Mouse (Mus musculus) liver, embryonic 15.5 days (tissue): ENCODE data around the gene Sigmar1. TPM values are rescaled to one million over a fixed set of nuclear protein-coding genes. Genes with fewer than 3 reads are reported as not detected.

Experiments
- ATAC-seq: fragments of 200-750 bp; cut with Nextera tagmentation; 2 replicates; pipeline ENCODE4 v1.8.0; 2017; ENCODE audit warnings: moderate number of reproducible peaks, mild to moderate bottlenecking, moderate library complexity; ENCODE audit not compliant: insufficient read depth
- H3K27ac ChIP-seq: fragments of 300-500 bp; sonication (generic); replicated peaks from 2 replicates; pipeline ENCODE4 v1.5.1; 2015; ENCODE audit warnings: mild to moderate bottlenecking, inconsistent platforms
- H3K27me3 ChIP-seq: fragments of 300-500 bp; sonication (generic); 2 replicates; pipeline ENCODE4 v1.6.1; 2015; ENCODE audit warnings: mild to moderate bottlenecking, inconsistent platforms
- H3K36me3 ChIP-seq: fragments of 300-500 bp; sonication (generic); replicated peaks from 2 replicates; pipeline ENCODE4 v1.6.1; 2015; ENCODE audit warnings: moderate library complexity, mild to moderate bottlenecking, inconsistent platforms
- H3K4me1 ChIP-seq: fragments of 300-500 bp; sonication (generic); replicated peaks from 2 replicates; pipeline ENCODE4 v1.6.1; 2015; ENCODE audit warnings: inconsistent platforms
- H3K4me2 ChIP-seq: fragments of 300-500 bp; sonication (generic); 2 replicates; pipeline ENCODE4 v1.6.1; 2015; ENCODE audit warnings: moderate library complexity, mild to moderate bottlenecking, inconsistent platforms
- H3K4me3 ChIP-seq: fragments of 300-500 bp; sonication (generic); replicated peaks from 2 replicates; pipeline ENCODE4 v1.5.1; 2015; ENCODE audit warnings: mild to moderate bottlenecking, inconsistent platforms
- H3K9ac ChIP-seq: fragments of 300-500 bp; sonication (generic); 2 replicates; pipeline ENCODE4 v1.6.1; 2015; ENCODE audit warnings: moderate library complexity, mild to moderate bottlenecking, inconsistent platforms
- H3K9me3 ChIP-seq: fragments of 300-500 bp; sonication (generic); replicated peaks from 2 replicates; pipeline ENCODE4 v1.6.1; 2016; ENCODE audit warnings: inconsistent platforms
- WGBS: fragments of 180-500 bp; shearing (Covaris S2); methylation state at CpG from one replicate; pipeline ENCODE4 v1.1.7; 2015; ENCODE audit warnings: mixed read lengths; ENCODE audit not compliant: insufficient replicate concordance; 5-methylcytosine and 5-hydroxymethylcytosine counted together
- polyA plus RNA-seq: library from polyadenylated mRNA; unstranded; fragments of >200 nt; fragmentation: Nextera tagmentation; extraction: Ambion mirVana; gene quantifications from 2 replicates; pipeline ENCODE4 v1.2.1, GENCODE M21; 2015

The Sigmar1 gene
- polyA plus RNA-seq, 1 experiment from 2014 or later = 47.3 TPM

DNA sequence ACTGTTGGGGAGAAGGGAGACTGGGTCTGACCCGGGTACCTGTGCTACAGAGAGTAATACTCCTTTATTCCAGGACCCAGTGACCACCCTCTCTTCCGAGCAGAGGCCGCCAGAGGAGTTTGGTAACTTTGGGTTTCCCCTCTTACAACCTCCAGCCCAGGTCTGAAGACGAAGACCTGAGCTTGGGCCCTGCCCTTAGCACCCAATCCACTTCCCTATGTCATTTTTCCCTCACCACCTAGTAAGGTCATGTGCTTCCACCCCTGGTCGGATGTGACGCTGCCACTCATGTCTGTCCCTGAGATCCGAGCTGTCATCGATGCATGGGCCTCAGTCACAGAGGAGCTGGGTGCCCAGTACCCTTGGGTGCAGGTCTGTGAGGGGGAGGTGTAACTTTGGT is 483 bp upstream of the Sigmar1 start:
- Histone ChIP-seq H3K27me3 (no peaks in the 10 kb centered on the region), H3K4me2 (peak overlapping the region; percentile 94), H3K9me3 (no peaks in the 10 kb centered on the region), H3K4me1 (peaks cover 57% of the 10 kb centered on the region), H3K4me3 (peak overlapping the region; percentile 80), H3K36me3 (peaks cover 24% of the 10 kb centered on the region), H3K9ac (peak overlapping the region; percentile 75), H3K27ac (0 out of 2 replicates have a peak overlapping the region, but pooled peaks have one; percentile 90)
- WGBS = 69% methylated on average over 8 of the region's 8 CpGs
- ATAC-seq = no peak

DNA sequence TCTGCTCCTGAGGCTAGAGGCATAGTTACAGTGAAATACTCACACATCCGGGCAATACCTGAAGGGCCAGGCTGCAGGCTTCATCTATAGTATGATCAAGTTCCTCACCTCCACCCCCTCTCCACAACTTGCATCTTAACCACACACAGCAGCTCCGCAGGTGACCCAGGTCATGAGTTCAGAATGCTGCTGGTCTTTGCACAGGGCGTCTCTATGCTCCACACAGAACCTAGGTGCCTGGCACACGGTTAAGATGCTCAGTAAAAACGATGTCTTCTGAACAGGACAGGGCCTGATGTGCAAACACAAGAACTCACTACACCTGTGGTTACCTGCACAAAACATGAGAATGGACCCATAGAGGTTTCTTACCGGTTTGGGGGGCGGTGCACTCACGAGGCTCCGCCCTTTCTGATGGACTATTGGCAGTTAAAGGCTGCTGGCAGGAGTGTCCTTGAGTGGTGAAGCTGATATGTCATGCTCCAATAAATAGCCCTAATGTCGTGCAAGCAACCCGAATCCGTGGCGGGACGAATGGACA is 1.1 kb downstream of the Sigmar1 start, which contains the start of gene Galt:
Gene Galt, plus strand, starts transcription at position 432 of the 541 bp plus-strand sequence.
- peaks cover 24% of the 10 kb centered on the region for H3K36me3 ChIP-seq
- peaks cover 41% of the 10 kb centered on the region for H3K4me1 ChIP-seq
- peak within 1 kb of the TSS; percentile 75 for H3K9ac ChIP-seq
- no peaks in the 10 kb centered on the region for H3K27me3 ChIP-seq
- H3K9me3 ChIP-seq = no peaks in the 10 kb centered on the region
- H3K4me2 ChIP-seq = peak within 1 kb of the TSS; percentile 94
- WGBS = 16% methylated on average over 14 of the region's 14 CpGs
- ATAC-seq = peak; percentile 62
- H3K4me3 ChIP-seq = peak within 1 kb of the TSS; percentile 80
- H3K27ac ChIP-seq = peak within 1 kb of the TSS; percentile 90

DNA sequence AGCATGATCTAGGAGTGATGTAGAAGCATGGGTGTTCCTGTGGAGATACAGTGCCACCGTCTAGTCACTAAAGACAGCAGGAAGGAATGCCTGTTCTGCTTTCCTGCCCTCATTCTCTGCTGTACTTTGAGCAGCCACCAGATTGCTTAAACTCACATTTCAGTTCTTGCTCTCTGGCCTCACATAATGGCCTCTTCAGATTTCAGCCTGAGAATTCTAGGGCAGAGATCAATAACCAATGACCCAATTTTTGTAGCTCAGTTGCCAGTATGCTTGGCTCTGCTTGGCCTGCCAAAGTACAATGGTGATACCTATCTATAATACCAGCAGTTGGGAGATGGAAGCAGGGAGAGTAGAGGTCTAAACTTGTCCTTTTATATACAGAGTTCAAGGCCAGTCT is 10.9 kb downstream of the Sigmar1 start:
- H3K4me1 ChIP-seq = peaks cover 18% of the 10 kb centered on the region
- H3K9me3 ChIP-seq = 0 out of 2 replicates have a peak, but pooled peaks cover 5% of the 10 kb centered on the region
- no peaks in the 10 kb centered on the region for H3K36me3 ChIP-seq
- H3K27me3 ChIP-seq = no peaks in the 10 kb centered on the region
- H3K27ac ChIP-seq = no peak overlapping the region
- ATAC-seq = no peak
- WGBS = 53% methylated on average over 1 of the region's 1 CpGs
- no peak overlapping the region for H3K4me2 ChIP-seq
- H3K9ac ChIP-seq = no peak overlapping the region
- no peak overlapping the region for H3K4me3 ChIP-seq

DNA sequence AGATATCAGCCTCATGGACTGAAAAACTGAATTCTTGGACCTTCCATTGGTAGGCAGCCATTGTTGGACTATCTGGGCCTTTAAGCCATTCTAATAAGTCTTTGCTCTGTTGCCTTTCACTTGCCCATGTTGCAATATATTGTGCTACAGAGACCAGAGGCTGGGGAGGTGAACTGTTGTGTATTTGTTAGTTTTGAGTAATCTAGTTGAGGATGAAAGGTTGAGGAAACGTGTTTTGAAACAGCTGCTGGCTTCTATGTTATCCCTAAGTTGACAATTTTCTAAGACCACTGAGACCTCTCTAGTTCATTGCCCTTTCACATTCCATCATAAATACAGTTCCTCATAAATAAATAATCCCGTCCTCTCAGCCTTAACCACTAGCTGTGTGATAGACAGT is 11.8 kb downstream of the Sigmar1 start:
- H3K27me3 ChIP-seq = no peaks in the 10 kb centered on the region
- no peaks in the 10 kb centered on the region for H3K36me3 ChIP-seq
- H3K9ac ChIP-seq = no peak overlapping the region
- ATAC-seq = no peak
- no peak overlapping the region for H3K4me2 ChIP-seq
- peaks cover 27% of the 10 kb centered on the region for H3K4me1 ChIP-seq
- 51% methylated on average over 2 of the region's 2 CpGs for WGBS
- H3K4me3 ChIP-seq = no peak overlapping the region
- no peak overlapping the region for H3K27ac ChIP-seq
- H3K9me3 ChIP-seq = 0 out of 2 replicates have a peak, but pooled peaks cover 5% of the 10 kb centered on the region

DNA sequence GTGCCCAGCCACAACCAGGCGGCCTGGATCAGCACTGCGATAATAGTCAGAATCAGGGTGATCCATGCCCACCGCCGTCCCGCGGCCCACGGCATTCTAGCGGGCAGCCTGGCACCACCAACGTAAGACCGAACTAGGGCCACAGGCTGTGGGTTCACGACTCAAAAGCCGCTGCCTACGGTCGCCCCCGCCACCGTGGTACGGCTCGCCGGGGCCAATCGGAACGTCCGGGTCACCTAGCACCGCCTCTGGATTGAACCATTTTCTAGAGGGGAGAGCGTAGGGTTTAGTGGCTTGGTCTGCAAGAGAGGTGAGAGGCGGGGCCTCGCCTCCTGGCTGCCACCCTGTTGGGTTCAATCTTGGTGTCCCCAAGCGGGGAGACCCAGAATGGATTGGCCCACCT is 14.8 kb downstream of the Sigmar1 start:
- peak; percentile 91 for ATAC-seq

DNA sequence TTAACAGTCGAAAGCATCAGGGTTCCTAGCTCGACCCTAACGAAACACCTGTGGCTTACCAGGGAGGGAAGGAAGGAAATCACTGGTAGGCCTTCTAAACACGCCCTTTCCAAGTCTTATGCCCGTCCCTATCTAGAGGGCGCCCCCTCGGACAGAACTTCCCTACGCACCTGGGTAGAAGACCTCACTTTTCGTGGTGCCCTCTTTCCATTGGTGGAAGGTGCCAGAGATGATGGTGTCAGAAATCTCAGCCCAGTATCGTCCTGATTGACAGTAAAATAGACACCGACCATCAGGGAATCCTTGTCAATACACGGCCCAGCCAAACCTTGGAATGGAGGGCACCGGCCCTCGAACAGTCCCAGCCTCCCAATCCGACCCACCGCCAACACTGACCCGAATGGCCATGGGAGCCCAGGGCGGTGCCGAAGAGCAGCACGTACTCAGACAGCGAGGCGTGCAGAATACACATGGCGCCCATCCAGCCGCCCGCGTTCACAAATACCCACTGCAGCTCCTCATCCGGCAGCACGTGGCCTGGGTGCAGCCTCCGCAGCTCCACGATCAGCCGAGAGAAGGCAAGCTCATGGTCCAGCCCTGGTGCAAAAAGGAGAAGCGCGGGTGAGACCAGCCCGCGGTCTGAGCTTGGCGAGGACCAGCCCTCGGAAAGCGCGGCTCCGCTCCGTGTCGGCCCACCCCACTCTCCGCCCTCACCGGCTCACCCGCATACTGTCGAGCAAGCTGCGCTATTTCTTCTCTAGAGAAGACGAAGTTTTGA is 15.4 kb downstream of the Sigmar1 start:
- WGBS = under 1% methylated on average over 48 of the region's 48 CpGs
- Histone ChIP-seq H3K9me3 (no peaks in the 10 kb centered on the region), H3K27ac (peak overlapping the region; percentile 78)

More for the DNA sequence above, 14.8 kb downstream of the Sigmar1 start:
- Histone ChIP-seq H3K27me3 (no peaks in the 10 kb centered on the region), H3K4me3 (peak overlapping the region; percentile 68), H3K27ac (peak overlapping the region; percentile 78), H3K9me3 (0 out of 2 replicates have a peak, but pooled peaks cover under 1% of the 10 kb centered on the region), H3K36me3 (0 out of 2 replicates have a peak, but pooled peaks cover 5% of the 10 kb centered on the region), H3K9ac (peak overlapping the region; percentile 68), H3K4me1 (peaks cover 27% of the 10 kb centered on the region), H3K4me2 (peak overlapping the region; percentile 91)
- WGBS = under 1% methylated on average over 27 of the region's 27 CpGs

DNA sequence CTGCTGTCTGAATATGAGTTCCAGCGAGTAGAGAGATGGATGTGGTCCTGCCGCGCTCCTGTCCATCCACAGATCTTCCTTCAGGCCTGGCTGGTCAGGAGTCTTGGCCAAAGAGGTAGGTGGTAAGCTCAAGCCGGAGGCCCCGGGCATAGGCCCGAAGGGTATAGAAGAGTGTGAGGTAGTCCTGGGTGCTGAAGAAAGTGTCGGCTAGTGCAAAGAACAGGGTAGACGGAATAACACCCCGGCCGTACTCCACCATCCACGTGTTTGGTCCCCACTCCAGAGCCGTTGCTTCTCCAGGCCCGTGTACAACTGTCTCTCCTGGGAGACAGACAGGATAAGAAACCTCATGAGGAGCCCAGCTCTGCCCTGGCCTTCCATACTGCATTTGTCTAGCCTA is 16.7 kb downstream of the Sigmar1 start:
- Histone ChIP-seq H3K27ac (no peak overlapping the region), H3K4me3 (no peak overlapping the region), H3K9me3 (no peaks in the 10 kb centered on the region), H3K36me3 (0 out of 2 replicates have a peak, but pooled peaks cover 5% of the 10 kb centered on the region), H3K4me2 (no peak overlapping the region), H3K27me3 (peaks cover 7% of the 10 kb centered on the region), H3K4me1 (peaks cover 27% of the 10 kb centered on the region), H3K9ac (no peak overlapping the region)
- 84% methylated on average over 13 of the region's 13 CpGs for WGBS
- ATAC-seq = no peak

More for the DNA sequence above, 15.4 kb downstream of the Sigmar1 start:
- Histone ChIP-seq H3K9ac (peak overlapping the region; percentile 68), H3K4me2 (peak overlapping the region; percentile 91), H3K4me1 (peaks cover 27% of the 10 kb centered on the region), H3K27me3 (no peaks in the 10 kb centered on the region), H3K36me3 (0 out of 2 replicates have a peak, but pooled peaks cover 5% of the 10 kb centered on the region), H3K4me3 (peak overlapping the region; percentile 68)
- ATAC-seq = peak; percentile 83

DNA sequence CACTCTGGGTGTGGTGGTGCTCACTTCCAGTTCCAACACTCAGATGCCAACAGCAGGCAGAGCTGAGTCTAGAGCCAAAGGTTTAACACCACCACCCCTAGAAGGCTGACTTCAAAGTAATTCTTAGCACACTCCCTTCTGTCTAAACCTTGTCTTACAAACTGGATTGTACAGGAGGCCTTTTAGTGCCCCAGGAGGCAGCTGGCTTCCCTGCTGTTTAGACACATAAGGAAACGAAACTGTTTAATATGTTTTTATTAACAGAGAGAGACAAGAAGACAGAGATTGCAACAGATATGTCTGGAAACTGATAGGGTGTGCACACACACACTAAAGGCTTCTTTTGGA is 17.7 kb downstream of the Sigmar1 start:
- peaks cover 16% of the 10 kb centered on the region for H3K27me3 ChIP-seq
- H3K4me3 ChIP-seq = no peak overlapping the region
- H3K9me3 ChIP-seq = no peaks in the 10 kb centered on the region
- no peak overlapping the region for H3K27ac ChIP-seq
- ATAC-seq = no peak
- 64% methylated on average over 1 of the region's 1 CpGs for WGBS
- peaks cover 27% of the 10 kb centered on the region for H3K4me1 ChIP-seq
- H3K9ac ChIP-seq = no peak overlapping the region
- H3K4me2 ChIP-seq = no peak overlapping the region
- 0 out of 2 replicates have a peak, but pooled peaks cover 5% of the 10 kb centered on the region for H3K36me3 ChIP-seq

DNA sequence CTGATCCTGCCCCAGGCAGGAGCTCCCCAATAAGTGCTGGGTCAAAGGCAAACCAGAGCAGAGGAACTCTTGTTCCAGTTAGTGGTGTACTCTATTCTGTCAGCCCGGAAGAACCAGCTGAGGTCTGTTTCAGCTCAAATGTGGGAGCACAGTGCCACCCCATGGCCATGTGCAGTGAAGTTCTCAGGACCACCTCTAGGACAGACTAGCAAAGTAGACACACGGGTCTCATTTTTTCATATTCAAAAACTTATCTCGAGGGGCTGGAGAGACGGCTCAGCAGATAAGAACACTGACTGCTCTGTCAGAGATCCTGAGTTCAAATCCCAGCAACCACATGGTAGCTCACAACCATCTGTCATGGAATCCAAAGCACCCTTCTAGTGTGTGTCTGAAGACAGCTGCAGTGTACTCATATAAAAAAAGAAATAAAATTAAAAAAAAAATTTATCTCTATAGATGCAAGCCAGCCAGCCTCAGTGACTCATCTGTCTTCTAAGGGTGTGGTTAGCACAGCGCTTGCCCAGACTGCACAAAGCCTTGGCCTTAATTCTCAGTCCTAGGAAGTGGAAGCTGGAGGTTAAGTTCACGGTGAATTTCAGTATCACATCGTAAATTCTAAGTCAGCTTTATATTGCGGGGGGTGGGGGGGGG is 18.2 kb downstream of the Sigmar1 start:
- H3K4me3 ChIP-seq = no peak overlapping the region
- H3K27ac ChIP-seq = no peak overlapping the region
- no peaks in the 10 kb centered on the region for H3K9me3 ChIP-seq
- H3K36me3 ChIP-seq = 0 out of 2 replicates have a peak, but pooled peaks cover 5% of the 10 kb centered on the region
- WGBS = 29% methylated on average over 8 of the region's 8 CpGs
- no peak overlapping the region for H3K4me2 ChIP-seq
- peaks cover 21% of the 10 kb centered on the region for H3K27me3 ChIP-seq
- H3K4me1 ChIP-seq = peaks cover 27% of the 10 kb centered on the region
- no peak overlapping the region for H3K9ac ChIP-seq
- ATAC-seq = no peak

DNA sequence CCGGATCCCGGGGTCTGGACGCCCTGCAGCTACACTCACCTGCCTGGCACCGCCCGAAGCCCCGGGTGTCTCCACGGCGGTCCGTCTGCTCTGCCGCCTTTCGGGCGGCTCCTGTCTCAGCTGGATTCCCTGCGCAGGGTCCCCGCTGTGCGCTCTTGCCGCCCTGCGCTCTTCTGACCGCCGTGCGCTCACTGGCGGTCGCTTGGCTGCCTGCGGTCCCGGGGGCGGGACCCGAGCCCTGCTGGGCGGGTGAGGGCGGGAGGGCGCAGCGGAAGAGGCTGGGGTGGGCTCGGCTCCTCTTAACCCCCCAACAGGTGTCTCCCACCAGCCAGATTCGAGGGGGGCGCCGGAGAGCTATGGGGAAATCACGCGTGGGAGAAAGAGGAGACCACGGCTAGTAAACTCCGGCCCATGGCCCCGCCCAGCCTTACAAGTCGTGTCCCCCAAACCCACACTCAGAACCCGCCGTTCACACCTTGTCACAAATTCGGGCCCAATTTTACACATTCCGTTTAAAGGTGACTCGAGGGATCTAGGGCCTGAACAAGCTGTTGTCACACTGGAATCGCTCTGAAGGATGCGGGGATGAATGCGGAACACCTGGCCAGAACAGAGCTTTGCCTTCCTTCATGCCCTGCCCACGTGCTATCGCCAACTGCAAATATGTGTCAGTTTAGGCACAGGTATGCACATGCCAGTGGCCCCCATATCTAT is 24.7 kb downstream of the Sigmar1 start, which contains the start of gene Arid3c:
Gene Arid3c, minus strand, starts transcription at position 91 of the 714 bp plus-strand sequence.
- 1% methylated on average over 50 of the region's 50 CpGs for WGBS
- Histone ChIP-seq H3K36me3 (no peaks in the 10 kb centered on the region), H3K27ac (no peak within 1 kb of the TSS), H3K4me3 (peak within 1 kb of the TSS; percentile 29), H3K9me3 (no peaks in the 10 kb centered on the region), H3K27me3 (peaks cover 82% of the 10 kb centered on the region), H3K9ac (no peak within 1 kb of the TSS), H3K4me1 (0 out of 2 replicates have a peak, but pooled peaks cover 9% of the 10 kb centered on the region), H3K4me2 (peak within 1 kb of the TSS; percentile 58)
- ATAC-seq = no peak
